Mouse (Mus musculus): ENCODE measurements at regions not wholly inside any gene's neighbourhood (a gene's known extent, or its start where the extent isn't known, plus 50 kb on each side); places are given as distances from the start of the nearest gene placed in this dataset.

DNA sequence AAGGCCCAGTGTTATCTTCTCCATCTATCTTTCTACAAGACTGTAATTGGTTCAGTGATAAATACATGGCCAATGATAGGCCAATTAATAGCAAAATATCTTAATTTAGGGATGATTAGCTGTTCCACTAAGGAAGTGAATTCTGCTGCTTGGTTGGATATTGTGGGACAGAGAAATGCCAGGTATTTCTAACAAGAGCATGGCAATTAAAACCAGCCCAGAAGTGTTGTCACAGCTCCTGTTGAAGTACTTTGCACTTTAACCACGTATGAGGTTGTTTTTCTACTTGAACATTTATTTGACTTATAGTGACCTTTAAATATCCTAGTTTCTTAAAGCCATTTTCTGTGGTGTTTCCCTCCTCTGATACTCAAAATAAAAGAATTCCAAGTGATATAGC lies 65.7 kb upstream of the Acsl4 start:
- DNase-seq: no peak

DNA sequence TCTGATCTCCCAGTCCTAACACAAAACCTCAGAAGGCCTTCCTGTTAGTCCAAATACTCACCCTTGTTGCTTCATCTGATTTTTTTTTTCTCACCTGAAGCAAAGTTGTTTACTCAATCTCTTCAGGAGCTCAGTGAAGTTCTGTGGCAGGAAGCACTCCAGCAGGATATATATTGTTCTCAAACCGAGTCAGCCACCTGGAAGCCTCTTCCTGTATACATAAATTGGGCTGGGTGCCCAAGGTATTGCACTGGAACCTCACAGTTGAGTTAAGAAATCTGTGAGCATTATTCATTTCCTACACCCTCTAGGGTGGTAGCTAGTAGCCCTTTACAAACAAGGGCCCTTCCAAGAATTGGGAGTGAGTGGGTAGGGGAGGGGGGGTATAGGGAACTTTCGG lies 73.8 kb upstream of the Acsl4 start:
- no peak for DNase-seq

DNA sequence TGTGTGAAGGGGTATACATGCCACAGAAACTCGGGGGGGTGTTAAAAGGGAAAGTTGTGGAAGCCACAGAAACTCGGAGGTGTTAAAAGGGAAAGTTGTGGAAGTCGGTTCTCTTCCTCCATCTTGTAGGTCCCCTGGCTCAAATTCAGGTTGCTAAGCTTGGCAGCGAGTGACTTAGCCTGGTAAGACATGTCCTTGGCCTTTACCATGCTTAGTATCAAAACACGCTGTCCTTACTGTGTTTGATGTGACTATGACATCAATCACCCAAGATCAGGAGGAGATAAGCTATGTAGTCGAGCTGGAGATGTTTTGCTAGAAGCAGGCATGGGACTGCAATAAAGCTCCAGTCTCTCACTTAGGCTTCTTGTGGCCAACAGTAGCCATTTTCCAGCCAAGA lies 74.4 kb upstream of the Acsl4 start:
- DNase-seq: no peak

DNA sequence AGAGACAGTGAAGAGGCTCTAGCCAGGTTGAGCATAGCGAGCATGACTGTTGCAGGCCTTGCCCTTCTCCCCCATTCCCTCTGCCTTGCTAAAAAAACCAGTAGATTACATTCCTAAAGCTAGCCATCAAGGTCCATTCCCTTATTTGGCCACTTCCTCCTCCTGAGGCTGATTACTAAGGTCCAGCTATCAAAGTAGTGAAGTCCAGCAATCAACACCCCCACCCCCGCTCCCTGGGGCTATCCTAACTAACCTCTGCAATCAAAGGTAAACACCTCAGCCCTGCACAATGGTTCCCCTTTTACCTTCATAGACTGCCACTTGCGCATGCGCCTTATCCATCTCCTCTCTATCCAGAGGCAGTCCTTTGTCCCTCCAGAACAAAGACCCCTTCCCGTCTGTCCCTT lies 77.5 kb upstream of the Acsl4 start:
- DNase-seq: peak; percentile 61

DNA sequence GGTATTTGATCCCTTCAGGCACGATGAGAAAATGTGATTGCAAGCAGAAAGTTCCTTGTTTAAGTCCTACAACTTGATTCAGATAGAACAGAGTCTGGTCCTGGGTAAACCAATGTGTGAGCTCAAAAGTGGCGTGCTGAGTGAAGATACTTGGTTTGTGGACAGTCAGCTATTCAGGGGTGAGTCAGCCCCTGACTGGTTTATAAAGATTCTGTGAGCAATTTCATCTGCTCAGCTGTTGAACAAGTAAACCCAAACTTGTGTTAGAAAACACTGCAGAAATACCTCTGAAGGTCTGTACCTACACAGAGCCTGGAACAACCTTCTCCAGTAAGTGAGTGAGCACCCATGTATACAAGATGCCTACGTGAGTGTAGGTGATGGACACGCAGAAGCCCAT lies 78.1 kb upstream of the Acsl4 start:
- DNase-seq: no peak

DNA sequence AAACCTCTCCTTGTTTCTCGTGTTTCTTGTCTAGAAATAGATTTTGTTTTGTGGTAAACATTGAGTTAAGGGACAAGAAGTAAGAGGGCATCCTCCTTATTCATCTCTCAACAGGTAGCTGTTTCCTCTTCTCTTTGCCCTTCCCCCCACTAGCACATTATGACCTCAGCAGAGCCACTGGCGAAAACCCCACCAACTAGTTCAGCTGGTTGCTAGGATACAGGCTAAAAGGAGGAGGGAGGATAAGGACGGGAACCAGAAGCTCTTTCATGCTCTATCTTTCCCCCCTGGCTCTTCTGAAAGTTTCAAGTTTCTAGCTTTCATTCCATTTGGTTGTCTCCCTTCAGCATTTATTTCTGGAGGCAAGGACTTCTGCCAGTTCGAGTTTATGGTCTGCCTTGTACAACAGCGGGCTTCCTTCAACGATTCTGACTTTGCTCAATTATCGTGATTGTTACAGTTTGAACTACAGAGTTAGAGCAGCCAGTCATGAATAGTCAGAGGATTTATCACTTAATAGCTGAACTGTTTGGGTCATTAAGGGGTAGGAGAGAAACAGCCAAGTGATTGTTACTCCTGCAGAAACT lies 78.8 kb upstream of the Acsl4 start:
- no peak for DNase-seq

DNA sequence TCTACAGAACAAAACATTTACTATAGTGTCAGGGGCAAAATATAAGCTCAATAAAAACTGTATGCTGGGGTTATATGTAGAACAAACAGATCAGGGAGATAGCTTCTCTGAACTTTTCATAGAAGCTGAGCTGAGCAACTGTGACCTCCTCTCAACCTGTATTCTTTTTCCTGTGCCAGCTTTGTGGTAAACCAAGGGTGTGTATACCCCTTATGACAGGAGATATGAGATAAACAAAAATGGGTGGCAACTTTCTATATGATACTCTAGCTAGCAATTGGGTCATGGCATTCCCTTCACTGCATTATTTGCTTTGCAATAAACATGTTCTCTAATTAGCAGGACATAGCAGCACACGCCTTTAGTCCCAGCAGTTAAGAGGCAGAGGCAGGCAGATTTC lies 79.7 kb upstream of the Acsl4 start:
- DNase-seq: no peak

DNA sequence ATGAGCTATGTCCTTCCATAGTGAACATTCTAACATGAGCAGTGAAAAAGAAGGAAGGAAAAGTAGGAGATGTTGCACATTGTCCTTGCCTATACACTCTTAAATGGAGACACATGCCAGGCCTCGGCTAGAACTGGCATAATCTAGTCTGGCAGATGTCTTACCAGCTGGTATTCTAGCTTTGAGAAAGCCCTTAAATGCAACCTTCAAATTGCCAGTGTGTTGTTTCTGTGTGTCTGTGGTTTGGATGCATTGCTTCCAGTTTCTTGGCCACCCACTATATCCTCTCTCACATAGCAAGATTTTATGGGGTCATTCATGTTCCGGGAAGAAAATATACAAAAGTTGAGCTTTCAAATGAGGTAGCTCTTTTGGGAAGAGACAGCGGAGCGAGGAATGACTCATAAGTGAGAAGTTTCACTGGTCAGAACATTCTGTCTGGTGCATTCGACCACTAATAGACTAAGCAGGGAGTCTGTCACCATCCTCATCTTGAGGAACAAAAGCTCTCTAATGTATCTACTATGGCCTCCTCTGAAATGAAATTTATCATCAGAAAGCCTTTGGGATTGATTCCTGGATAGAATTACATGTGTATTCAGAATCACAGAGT lies 91.0 kb upstream of the Acsl4 start:
- no peak for DNase-seq

DNA sequence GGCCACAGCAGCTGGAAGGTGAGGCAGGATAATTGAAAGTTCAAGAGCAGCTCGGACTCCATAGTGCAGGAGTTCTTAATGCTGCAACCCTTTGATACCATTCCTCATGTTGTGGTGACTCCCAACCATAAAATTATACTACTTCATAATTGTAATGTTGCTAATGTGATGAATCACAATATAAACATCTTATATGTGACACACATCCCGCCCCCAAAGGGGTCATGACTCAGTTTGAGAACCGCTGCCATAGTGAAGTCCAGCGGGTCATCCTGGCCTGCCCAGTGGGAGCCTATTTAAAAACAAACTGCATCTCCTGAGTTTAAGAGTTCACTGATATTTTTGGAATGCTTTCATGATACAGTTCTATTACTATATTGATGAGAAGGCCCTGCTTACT lies 97.7 kb upstream of the Acsl4 start:
- DNase-seq: no peak

DNA sequence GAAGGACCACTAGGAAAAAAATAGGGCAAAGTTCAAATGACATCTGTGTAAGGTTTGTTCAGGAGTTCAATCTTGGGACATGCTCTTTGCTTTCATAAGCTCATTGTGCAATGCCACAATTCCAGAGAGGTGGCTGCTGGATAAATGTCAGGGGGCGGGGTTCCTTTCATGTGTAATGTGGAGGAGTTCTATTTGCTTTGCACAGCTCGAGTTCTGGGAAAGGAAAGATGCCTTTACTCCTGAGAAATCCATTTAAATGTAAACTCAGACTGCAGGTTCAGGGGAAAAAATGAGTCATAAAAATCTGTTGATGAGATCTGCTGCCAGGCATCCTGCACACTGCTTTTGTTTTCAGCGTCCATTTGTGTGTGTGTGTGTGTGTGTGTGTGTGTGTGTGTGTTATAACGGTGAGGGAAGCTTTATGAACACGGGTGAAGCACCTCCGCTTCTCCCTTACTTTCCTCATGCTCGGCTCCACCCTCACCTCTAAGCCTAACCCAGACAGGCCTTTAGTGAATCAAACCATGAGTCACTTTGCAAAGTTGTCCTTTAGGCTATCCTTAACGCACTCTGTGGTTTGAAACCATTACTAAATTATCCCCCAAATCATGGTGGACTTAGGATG lies 99.9 kb upstream of the Acsl4 start:
- DNase-seq: no peak

DNA sequence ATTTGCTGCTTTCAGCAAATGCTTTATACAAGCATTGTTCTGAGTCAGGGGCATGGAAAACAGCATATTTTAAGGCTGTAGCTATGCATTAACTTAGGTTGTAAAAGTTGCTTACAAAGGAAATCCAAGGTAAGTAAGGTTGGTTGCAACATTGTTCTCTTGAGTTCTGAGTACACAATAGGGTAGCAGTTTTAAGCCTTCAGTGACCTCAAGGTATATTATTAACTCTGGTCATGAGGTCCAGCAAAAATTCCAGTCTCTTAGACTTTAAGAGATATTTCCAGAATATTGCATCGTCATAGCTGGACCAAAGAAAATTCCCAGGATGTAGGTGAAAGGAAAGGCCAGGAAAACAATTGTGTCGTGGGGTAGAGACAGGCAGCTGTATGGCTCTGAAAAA lies 110.8 kb upstream of the Acsl4 start:
- DNase-seq: no peak

DNA sequence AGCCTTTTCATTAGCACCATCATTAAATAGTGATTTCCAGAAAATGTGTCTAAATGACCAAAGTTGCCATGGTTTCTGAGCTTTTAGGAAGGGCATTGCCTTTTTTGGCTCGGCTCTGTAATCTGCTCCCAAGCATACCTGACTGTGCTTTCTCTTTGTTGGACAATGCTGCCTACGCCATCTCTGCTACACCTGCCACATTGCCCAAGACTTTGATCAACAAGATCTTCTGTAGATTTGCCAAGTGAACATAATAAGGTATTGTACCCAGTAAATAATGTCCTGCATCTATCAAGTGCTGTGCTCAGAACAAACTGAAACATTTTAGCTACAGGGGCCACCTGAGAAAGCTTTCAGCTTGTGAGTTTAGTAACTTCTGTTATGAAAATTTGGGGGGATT lies 114.6 kb upstream of the Acsl4 start:
- no peak for DNase-seq

DNA sequence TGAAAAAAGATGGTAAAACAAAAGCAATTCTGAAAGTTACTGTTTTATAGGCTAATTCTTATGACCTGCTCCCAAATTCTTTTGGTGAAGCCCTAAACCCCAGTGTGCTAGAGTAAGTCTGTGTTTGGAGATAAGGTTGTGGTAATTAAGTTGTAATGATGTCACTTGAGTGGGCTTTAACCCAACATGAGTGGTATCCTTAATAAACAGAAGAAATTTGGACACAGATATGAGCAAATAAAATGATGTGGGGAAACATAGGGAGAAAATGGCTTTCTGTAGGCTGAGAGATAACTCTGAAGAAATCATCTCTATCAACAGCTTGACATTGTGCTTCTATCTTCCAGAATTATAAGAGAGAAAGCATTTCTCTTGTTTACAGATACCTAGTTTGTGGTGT lies 117.1 kb upstream of the Acsl4 start:
- DNase-seq: no peak

DNA sequence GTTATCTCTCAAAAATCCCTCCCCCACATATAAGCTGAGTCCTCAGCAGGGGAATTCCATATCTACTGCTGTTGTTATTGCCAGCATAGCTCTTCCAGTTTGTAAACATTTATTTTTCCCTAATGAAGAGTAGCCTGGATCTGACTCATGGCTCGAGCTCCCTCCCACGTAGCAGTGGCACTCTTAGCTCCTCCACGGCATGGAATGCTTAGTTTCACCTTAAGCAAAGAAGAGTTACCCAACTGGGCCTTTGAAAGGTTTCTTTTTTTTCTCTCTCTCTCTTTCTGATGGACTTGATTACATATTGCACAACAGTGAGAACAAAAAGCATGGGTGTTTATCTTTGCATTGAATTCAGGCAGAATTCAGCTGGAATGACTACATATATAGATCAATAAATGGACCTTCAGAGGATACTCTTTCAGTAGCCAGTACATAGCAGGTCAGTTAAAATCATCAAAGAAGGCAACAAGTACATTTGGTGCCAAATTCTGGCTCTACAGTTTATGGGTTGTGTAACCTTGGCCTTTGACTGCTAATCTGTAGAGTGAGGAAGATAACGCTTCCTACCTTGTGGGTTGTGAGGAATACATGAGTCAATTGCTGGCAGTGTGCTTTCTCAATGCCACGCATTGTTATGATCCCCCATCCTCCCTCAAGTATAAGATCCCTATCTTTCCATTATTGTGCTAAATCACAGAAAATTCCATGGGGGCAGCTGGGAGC lies 126.2 kb upstream of the Acsl4 start:
- no peak for DNase-seq

DNA sequence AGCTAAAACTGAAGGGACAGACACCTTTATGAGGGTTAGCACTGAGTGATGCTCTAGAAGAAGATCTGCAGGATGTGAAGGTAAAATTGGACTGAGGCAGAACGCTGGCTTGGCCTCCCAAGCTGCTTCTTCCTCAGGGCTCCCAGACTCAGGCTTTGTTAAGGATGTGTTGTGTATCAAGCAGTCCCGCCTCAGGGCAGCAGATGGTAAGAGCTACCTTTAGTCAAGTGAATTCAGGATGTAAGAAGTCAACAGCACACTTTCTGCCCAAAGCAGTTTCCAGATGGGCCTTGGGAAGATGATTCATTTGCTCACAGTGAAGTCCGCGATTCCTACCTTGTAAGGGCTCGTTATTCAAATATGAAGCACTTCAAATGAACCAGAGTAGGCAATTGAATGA lies 126.9 kb upstream of the Acsl4 start:
- DNase-seq: no peak

DNA sequence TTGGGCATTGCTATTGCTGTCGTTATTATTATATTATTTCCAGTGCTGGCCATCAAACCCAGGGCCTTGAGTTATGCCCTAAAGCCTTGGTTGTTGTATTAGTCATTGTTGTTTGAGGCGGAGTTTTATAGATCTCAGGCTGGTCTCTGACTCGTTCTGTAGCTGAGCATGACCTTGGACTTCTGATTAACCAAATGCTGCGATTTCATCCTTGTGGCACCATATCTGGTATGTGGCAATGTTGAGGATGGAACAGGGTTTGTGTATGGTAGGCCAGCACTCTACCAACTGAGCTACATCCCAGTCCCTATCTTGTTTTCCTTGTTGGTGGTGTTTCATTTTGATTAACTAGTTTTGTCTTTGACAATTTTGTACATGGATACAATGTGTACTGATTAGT lies 130.7 kb upstream of the Acsl4 start:
- no peak for DNase-seq

DNA sequence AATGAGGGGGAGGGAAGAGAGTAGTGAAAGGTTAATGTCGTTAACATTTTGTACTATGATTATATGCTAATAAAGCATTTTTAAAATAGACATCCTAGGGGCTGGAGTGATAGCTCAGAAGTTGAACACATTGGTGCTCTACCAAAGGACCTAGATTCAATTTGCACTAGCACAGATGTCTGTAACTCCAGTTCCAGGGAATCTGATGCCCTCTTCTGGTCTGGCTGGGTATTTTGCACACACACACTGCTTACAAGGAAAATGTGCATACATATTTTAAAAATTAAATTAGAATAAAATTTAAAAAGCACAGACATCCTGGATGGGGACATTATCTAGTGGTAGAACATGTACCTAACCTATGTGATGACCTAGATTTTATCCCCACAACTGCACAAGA lies 136.6 kb upstream of the Acsl4 start:
- DNase-seq: no peak

DNA sequence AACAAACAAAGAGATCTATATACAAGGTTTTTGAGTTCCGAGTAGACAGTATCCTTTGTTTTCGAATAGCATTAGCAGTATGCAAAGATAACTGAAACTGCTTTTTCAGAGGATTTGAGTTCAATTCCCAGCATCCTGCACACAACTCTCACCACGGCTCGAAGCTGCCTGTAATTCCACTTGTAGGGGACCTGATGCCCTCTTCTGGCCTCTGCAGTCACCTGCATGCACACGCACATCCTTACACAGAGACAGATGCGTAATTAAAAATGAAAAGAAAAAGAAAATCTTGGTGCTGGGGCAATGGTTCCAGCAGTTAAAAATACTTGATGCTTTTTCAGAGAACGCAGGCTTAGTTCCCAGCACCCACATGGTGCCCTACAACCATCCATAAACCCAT lies 139.6 kb upstream of the Acsl4 start:
- no peak for DNase-seq

DNA sequence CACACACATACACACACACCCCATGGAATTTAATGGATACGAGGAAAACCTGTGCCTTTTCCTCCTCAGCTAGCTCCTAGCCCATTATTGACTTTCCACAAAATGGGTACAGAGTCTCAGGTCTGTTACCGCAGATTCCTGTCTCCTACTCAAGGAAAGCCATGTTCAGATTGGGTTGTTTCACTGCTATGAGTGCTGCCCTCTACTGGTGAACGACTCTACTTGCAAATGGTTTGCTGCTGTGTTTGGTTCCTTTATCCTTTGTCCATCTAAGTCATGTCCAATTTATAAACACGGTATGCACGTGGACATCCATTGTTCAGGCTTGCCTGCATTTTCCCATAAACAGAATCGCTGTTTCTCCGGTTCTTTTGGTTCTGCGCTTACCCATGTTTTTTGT lies 144.4 kb upstream of the Acsl4 start:
- DNase-seq: no peak

DNA sequence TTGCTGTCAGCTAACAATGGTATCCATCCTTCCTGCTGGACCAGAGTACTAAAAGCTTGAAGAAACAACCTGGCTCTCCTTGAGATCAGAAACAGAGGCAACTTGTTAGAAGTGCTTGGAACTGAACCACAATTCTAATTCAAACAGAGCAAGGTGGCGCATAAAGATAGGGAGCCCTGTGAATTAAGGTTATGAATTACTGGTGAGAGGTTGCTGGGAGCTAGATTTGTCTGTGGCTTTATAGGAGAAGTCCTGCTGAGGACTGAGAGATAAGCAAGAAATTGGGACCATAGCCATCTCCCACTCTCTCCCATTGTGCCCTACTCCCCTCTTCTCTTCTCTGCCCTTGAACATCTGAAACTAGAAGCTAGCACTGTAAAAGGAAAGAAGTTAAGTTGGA lies 145.2 kb upstream of the Acsl4 start:
- DNase-seq: no peak

DNA sequence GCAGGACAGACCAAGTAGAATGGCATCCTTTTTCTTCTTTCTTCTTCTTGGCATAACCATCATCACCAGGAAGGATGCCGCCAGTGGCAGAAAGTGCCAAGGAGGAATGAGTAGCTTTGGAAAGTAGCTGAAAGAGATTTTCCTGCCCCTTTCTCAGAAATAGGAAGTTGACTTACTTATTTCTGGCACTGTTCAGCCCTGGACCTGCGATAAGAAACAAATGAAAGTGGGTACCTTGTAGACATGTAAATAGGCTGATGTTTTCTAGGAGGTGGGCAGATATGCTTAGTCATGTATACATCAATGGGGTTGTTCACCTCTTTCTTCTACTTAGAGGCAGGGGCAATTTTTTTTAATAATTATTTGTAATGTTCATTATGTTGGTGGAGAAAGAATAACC lies 145.3 kb upstream of the Tmem164 start:
- DNase-seq: no peak

DNA sequence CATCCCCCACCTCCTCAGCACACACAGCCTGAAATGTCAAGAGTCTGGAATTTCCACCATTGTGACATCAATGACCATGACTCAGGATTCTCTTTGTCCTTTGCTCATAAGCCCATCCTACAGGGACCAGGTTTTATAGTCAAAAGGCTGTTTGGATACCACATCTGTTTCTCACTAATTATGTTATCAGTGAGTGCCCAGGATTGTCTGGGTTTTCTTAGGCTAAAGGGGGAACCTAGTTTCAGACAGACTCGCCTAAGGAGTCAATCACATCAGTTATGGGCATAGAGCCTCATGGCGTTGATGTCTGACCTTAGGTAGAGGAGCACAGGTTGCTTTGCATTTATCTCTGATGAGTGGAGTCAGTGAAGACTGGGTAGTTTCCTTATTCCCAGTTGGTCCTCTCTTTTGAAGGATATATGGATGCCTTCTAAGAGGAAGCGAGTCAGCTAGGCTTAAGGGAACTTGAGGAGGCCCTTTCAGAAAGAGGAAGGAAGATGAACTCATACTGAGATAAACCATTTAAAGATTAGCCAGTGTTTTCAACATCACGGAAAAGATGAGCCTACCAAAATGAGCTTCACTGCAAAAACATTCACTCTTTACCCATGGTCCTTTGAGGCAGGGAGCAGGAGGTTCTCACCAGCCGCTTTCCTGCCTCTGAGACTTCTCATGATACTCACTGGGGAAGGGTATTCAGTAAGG lies 143.8 kb upstream of the Tmem164 start:
- no peak for DNase-seq

DNA sequence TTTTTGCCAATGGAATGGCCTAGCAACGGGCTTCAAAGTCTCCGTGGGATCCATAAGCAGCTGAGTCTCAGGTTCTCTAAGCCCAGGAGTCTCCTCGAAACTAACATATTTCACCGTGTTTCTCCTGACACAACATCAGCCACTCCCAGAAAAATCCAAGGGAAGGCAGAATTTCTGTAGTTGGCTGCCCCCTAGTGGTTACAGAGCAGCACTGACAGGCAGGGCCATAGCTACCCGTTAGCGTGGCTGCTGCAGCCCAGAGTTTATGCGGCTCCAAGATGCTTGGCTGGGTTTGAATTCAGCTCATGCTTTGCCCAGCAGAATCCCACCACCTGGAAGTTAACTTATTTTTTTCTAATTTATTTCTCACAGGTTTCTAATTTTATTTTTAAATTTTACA lies 140.9 kb upstream of the Tmem164 start:
- peak; percentile 35 for DNase-seq

DNA sequence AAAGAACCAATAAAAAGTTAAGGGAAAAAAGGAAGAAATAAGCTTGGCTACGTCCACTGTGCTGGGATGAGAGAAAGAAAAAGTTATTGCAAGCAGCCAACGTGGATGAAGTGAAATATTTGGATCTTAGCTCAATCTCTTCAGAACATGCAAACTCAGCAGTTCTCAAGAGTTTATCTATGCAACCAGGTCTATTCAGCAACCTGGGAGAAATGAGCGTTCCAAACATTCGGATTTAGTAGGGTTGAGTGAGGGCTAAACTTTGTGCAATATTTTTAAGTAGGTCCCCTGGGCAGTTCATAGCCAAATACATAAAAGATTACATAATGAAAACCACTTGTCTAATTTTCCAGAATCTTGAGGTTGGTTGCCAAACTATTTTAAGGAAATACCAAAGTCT lies 129.0 kb upstream of the Tmem164 start:
- DNase-seq: no peak
